Mouse (Mus musculus): ENCODE measurements around the gene Gm17428.

DNA sequence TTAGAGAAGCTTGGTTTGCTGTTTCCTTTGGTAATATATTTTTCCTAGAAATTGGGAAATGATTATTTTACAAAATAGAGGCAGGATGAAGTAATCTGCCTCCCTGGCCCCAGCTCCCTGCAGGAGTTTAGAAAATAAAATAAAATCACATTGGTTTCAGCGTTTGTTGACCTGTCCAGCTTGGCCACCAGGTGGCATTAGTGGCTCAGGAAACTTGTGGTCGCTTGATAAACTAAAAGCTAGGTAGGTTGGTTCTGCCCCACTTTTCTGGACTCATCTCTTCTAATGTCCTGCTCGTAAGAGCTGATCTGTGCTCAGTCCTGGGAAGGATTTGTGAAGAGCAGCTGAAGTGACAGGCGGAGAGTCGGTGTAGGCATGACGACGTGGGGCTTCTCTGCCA is 47.5 kb downstream of the Gm17428 start:
- TF ChIP-seq SMC3 (IDR thresholded peaks at IDR 0.05; ENCODE audit: low read depth, low read length) = peak; percentile 71
- no peak for TF ChIP-seq KAT2A (IDR thresholded peaks at IDR 0.05; ENCODE audit: insufficient replicate concordance, low read length)
- no peak for TF ChIP-seq CHD1 (IDR thresholded peaks at IDR 0.05; ENCODE audit: low read depth, low read length)
- TF ChIP-seq EP300 (IDR thresholded peaks at IDR 0.05; ENCODE audit: low read length) = no peak
- TF ChIP-seq CTCF (conservative IDR thresholded peaks at IDR 0.05 in 1 of 2, IDR thresholded peaks at IDR 0.05 in 1 of 2; ENCODE audit: low read depth in 2 of 2, low read length in 2 of 2) = peak; percentile 30 to 80; a peak in 3 of 4 replicates
- TF ChIP-seq POLR2A (IDR thresholded peaks at IDR 0.05; ENCODE audit: low read depth, low read length) = no peak
- no peak for TF ChIP-seq MXI1 (IDR thresholded peaks at IDR 0.05; ENCODE audit: low read depth, low read length)
- no peak for TF ChIP-seq ELF1 (IDR thresholded peaks at IDR 0.05; ENCODE audit: low read depth, low read length)

All from CH12.LX (cell line).